Mouse (Mus musculus): Measurements from ENCODE around the gene Arhgap45. TPM values are rescaled to one million over a fixed set of nuclear protein-coding genes. Genes with fewer than 3 reads are reported as not detected.
A peak's percentile ranks its signal among the peaks of the same experiment; 100 is the strongest.

Arhgap45 gene
- 375 and 477 TPM in 2 replicates for polyA plus RNA-seq (2012; ENCODE audit: insufficient read depth, low replicate concordance)

- peaks cover 87% of the 10 kb centered on the region for H3K4me1 ChIP-seq
- no peaks in the 10 kb centered on the region for H3K9me3 ChIP-seq
- no peaks in the 10 kb centered on the region for H3K27me3 ChIP-seq (replicated peaks)
- no peak for TF ChIP-seq FLI1 (IDR thresholded peaks at IDR 0.05; ENCODE audit: low read length)
- TF ChIP-seq GATA1 (IDR thresholded peaks at IDR 0.05; ENCODE audit: borderline replicate concordance, low read length), result no peak
- peaks cover 90% of the 10 kb centered on the region for H3K36me3 ChIP-seq (replicated peaks; ENCODE audit: low read length)
- H3K4me3 ChIP-seq (replicated peaks), result peak within 1 kb of the TSS; percentile 97
Measured at GRCm38 (mm10) chr10:80016511-80016910, at the start of gene Arhgap45. TSS of gene Arhgap45 (plus strand) at chr10:80016653.

- Histone ChIP-seq H3K4me1 (peaks cover 45% of the 10 kb centered on the region), H3K9me3 (no peaks in the 10 kb centered on the region), H3K36me3 (replicated peaks; ENCODE audit: low read length) (peaks cover 70% of the 10 kb centered on the region), H3K4me3 (replicated peaks) (no peak overlapping the region), H3K27me3 (replicated peaks) (peaks cover 26% of the 10 kb centered on the region)
- TF ChIP-seq FLI1 (IDR thresholded peaks at IDR 0.05; ENCODE audit: low read length) (no peak), GATA1 (IDR thresholded peaks at IDR 0.05; ENCODE audit: borderline replicate concordance, low read length) (no peak)
Measured at GRCm38 (mm10) chr10:79966886-79967400, 49.5 kb upstream of the Arhgap45 start.

- TF ChIP-seq GATA1 (IDR thresholded peaks at IDR 0.05; ENCODE audit: borderline replicate concordance, low read length), result no peak
- no peak for TF ChIP-seq FLI1 (IDR thresholded peaks at IDR 0.05; ENCODE audit: low read length)
- no peaks in the 10 kb centered on the region for H3K9me3 ChIP-seq
- peaks cover 43% of the 10 kb centered on the region for H3K4me1 ChIP-seq
- peaks cover 63% of the 10 kb centered on the region for H3K36me3 ChIP-seq (replicated peaks; ENCODE audit: low read length)
- peaks cover 38% of the 10 kb centered on the region for H3K27me3 ChIP-seq (replicated peaks)
- no peak overlapping the region for H3K4me3 ChIP-seq (replicated peaks)
Measured at GRCm38 (mm10) chr10:79968181-79968580, 48.3 kb upstream of the Arhgap45 start.

GRCm38 (mm10) chr10:79969124-79969568 is 47.3 kb upstream of the Arhgap45 start:
- no peaks in the 10 kb centered on the region for H3K9me3 ChIP-seq
- TF ChIP-seq GATA1 (IDR thresholded peaks at IDR 0.05; ENCODE audit: borderline replicate concordance, low read length), result no peak
- TF ChIP-seq FLI1 (IDR thresholded peaks at IDR 0.05; ENCODE audit: low read length), result no peak
- H3K4me1 ChIP-seq, result peaks cover 43% of the 10 kb centered on the region
- no peak overlapping the region for H3K4me3 ChIP-seq (replicated peaks)
- peaks cover 63% of the 10 kb centered on the region for H3K36me3 ChIP-seq (replicated peaks; ENCODE audit: low read length)
- peaks cover 38% of the 10 kb centered on the region for H3K27me3 ChIP-seq (replicated peaks)

- TF ChIP-seq GATA1 (IDR thresholded peaks at IDR 0.05; ENCODE audit: borderline replicate concordance, low read length), result no peak
- TF ChIP-seq FLI1 (IDR thresholded peaks at IDR 0.05; ENCODE audit: low read length), result no peak
Measured at GRCm38 (mm10) chr10:79970415-79971182, 45.9 kb upstream of the Arhgap45 start, which contains the start of gene Grin3b. TSS of gene Grin3b (plus strand) at chr10:79970715.

GRCm38 (mm10) chr10:79971183-79971497 is 45.3 kb upstream of the Arhgap45 start:
- TF ChIP-seq FLI1 (IDR thresholded peaks at IDR 0.05; ENCODE audit: low read length) (no peak), GATA1 (IDR thresholded peaks at IDR 0.05; ENCODE audit: borderline replicate concordance, low read length) (no peak)
- H3K27me3 ChIP-seq (replicated peaks), result peaks cover 38% of the 10 kb centered on the region
- peaks cover 7% of the 10 kb centered on the region for H3K9me3 ChIP-seq
- peak overlapping the region; percentile 83 for H3K4me3 ChIP-seq (replicated peaks)
- peaks cover 62% of the 10 kb centered on the region for H3K36me3 ChIP-seq (replicated peaks; ENCODE audit: low read length)
- H3K4me1 ChIP-seq, result peaks cover 40% of the 10 kb centered on the region

More at GRCm38 (mm10) chr10:79970415-79971182, 45.9 kb upstream of the Arhgap45 start, which contains the start of gene Grin3b:
- Histone ChIP-seq H3K27me3 (replicated peaks) (peaks cover 38% of the 10 kb centered on the region), H3K9me3 (0 out of 2 replicates have a peak, but pooled peaks cover 2% of the 10 kb centered on the region), H3K4me3 (replicated peaks) (peak within 1 kb of the TSS; percentile 83), H3K36me3 (replicated peaks; ENCODE audit: low read length) (peaks cover 62% of the 10 kb centered on the region), H3K4me1 (peaks cover 43% of the 10 kb centered on the region)

GRCm38 (mm10) chr10:79972831-79973230 is 43.6 kb upstream of the Arhgap45 start:
- TF ChIP-seq FLI1 (IDR thresholded peaks at IDR 0.05; ENCODE audit: low read length), result no peak
- TF ChIP-seq GATA1 (IDR thresholded peaks at IDR 0.05; ENCODE audit: borderline replicate concordance, low read length), result no peak
- Histone ChIP-seq H3K4me3 (replicated peaks) (peak overlapping the region; percentile 23), H3K36me3 (replicated peaks; ENCODE audit: low read length) (peaks cover 62% of the 10 kb centered on the region), H3K27me3 (replicated peaks) (peaks cover 38% of the 10 kb centered on the region), H3K9me3 (peaks cover 23% of the 10 kb centered on the region), H3K4me1 (peaks cover 39% of the 10 kb centered on the region)

- Histone ChIP-seq H3K27me3 (replicated peaks) (peaks cover 38% of the 10 kb centered on the region), H3K4me3 (replicated peaks) (no peak overlapping the region), H3K4me1 (peaks cover 33% of the 10 kb centered on the region), H3K9me3 (peaks cover 25% of the 10 kb centered on the region), H3K36me3 (replicated peaks; ENCODE audit: low read length) (peaks cover 62% of the 10 kb centered on the region)
- TF ChIP-seq FLI1 (IDR thresholded peaks at IDR 0.05; ENCODE audit: low read length), result no peak
Measured at GRCm38 (mm10) chr10:79974087-79974486, 42.4 kb upstream of the Arhgap45 start.

- Histone ChIP-seq H3K4me1 (peaks cover 33% of the 10 kb centered on the region), H3K27me3 (replicated peaks) (peaks cover 32% of the 10 kb centered on the region), H3K36me3 (replicated peaks; ENCODE audit: low read length) (peaks cover 68% of the 10 kb centered on the region), H3K9me3 (peaks cover 25% of the 10 kb centered on the region), H3K4me3 (replicated peaks) (no peak overlapping the region)
- TF ChIP-seq FLI1 (IDR thresholded peaks at IDR 0.05; ENCODE audit: low read length), result no peak
- no peak for TF ChIP-seq GATA1 (IDR thresholded peaks at IDR 0.05; ENCODE audit: borderline replicate concordance, low read length)
Measured at GRCm38 (mm10) chr10:79974668-79975067, 41.8 kb upstream of the Arhgap45 start.

Data from megakaryocyte, embryonic 14.5 days (primary cell).